Mouse (Mus musculus) megakaryocyte, adult 5-6 weeks (primary cell): Measurements from ENCODE around the gene Trim14. TPM values are rescaled to one million over a fixed set of nuclear protein-coding genes. Genes with fewer than 3 reads are reported as not detected.

Source experiments
- ATAC-seq: 2 replicates; pipeline ENCODE4 v1.8.0; 2016; ENCODE audit warnings: mild to moderate bottlenecking, inconsistent platforms; ENCODE audit not compliant: poor library complexity, severe bottlenecking
- total RNA-seq, 2 experiments: library from RNA; stranded (forward) in 1 of 2; stranded (reverse) in 1 of 2; fragments of 153-499, 151-499 nt in 1 of 2; fragments of 221-1000, 200-1000 nt in 1 of 2; gene quantifications; 2 replicates each; pipeline versions ENCODE4 v1.2.3 to v1.2.4; 2015 to 2017

Gene Trim14
- total RNA-seq, 2 experiments from 2014 or later: 9.7 to 26.8 TPM

DNA sequence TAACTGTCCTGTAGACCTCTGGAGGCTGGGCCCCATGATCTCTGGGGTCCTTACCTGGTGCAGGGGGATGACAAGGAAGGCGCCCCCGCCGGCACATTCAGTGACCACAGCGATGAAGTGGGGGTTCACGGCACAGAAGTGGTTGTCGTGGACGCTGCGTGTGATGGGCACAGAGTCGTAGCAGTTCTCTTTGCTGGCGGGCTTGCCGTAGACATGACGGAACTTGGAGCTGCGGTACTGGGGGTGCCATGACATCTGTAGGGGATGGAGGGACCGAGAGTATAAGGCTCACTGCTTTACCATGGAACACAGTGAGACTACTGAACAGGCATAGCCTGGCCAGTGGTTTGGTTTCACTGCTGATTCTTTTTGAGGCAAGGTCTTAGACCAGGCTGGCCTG lies 26.9 kb upstream of the Trim14 start:
- no peak for ATAC-seq

DNA sequence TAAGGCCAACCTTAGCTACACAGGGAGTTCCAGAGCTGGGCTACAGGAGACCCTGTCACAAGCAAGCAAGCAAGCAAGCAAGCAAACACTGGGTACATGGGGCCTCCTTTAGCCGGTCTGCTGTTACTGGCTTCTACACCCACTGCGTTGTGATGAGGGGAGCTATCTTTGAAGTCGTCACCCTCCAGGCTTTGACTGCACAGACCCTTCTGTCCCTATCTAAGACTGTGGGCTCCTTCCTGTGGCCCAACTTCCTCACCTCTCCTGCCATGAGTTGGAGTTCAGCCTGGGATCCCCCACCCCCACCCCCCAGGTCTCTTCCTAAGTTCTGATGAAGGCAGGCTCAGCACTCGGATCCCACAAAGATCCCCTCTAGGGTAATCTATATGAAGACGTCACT lies 26.1 kb upstream of the Trim14 start:
- no peak for ATAC-seq

GRCm38 (mm10) chr4:46560069-46560705 lies 24.2 kb upstream of the Trim14 start:
- no peak for ATAC-seq

DNA sequence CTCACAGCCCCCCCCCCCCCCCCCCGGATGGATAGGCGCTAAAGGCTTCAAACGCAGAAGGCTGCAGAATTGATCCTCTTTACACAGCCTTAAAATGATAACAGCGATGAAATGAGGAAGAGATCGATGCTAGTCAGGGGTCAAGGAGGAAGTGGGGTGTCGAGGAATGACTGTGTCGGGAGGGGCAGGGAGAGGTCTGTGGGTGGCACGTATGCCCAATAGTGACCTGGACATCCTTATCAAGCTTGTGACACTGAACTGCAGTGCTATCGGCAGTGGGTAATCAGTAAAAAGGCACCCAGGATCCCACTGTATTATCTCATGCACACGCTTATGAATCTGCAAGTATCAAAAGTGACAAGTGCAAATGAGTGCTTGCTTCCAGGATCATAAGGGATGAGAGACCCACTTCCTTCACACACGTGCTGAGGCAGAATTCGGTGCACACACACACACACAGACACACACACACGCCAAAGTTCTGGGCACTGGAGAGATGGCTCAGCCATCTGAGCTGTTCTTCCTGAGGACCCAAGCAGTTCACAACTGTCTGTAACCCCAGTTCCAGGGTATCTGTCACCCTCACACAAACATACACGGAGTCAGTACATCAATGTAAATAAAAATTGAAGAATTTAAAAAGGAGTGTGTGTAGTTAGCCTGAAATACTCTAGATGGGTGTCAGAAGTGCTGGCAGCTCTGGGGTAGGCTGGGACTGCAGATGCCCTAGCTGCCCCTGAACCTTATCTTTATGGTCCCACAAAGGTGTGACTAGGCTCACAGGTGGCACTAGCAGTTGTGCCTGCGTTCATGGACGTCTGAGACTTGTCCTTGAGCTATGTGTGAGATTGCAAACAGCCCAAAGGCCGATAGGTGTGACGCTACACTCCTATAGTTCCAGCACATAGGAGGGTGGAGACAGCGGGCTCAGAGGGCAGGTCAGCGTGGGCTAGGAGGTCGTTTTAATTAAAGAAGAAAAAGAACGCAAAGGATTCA lies 23.0 kb upstream of the Trim14 start:
- ATAC-seq: peak; percentile 54

DNA sequence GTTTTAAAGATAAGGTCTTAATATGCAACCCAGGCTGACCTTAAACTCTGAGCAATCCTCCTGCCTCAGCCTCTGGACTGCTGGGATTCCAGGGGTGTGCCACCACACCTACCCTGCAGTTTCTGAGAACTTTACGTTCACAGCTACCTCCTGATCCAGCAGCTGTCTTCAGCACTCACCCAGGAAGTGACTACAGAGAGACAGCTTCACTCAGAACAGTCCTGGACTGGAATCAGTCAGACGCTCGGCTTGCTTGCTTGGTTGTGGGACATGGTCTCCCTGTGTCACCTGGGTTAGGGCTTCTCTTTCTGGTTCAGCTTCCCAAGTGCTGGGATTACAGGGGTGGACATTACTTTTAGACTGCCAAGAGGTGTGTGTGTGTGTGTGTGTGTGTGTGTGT lies 21.0 kb upstream of the Trim14 start:
- ATAC-seq: no peak

GRCm38 (mm10) chr4:46555762-46556161 lies 19.8 kb upstream of the Trim14 start:
- ATAC-seq: peak; percentile 71

- ATAC-seq: peak; percentile 51
Observed at GRCm38 (mm10) chr4:46554295-46555069, 18.5 kb upstream of the Trim14 start.

DNA sequence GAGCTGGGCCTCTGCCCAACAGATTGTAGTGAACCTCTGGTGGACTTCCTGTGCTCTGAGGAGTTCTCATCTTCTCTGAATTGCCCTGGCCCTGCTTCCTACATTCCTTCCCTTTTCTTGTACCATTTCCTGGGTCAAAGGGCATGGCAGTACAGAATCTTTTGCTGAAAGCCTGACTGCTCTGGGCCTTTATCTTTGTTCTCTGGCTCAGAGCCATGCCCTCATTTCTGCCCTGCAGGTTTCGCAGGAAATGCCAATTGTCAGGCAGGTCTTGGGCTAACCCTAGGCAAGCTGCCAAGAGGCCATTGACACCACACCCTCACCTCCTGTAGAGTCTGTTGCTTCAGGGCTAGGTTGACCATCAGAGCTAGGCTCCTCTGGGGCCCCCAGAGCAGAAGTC lies 17.9 kb upstream of the Trim14 start:
- ATAC-seq: peak; percentile 21

DNA sequence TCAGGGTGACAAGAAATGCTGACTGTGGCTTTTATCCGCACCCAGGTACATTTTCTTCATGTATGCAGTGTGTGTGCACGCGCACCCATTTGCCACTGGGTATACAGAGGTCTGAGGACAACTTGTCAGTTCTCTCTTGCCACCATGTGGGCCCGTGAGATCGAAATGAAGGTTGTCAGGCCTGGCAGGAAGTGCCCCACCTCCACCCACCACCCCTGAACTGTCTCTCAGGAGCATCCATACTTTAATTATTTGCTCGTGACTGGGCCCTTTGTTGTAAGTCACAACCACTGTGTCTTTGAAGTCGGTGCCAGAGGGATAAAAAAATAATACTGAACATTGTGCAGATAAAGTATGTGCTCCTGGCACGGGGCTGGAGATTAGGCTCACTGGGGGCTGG lies 14.5 kb upstream of the Trim14 start:
- ATAC-seq: no peak

- ATAC-seq: no peak
Observed at GRCm38 (mm10) chr4:46549979-46550378, 14.0 kb upstream of the Trim14 start.

- ATAC-seq: no peak
Observed at GRCm38 (mm10) chr4:46546709-46547108, 10.8 kb upstream of the Trim14 start.

DNA sequence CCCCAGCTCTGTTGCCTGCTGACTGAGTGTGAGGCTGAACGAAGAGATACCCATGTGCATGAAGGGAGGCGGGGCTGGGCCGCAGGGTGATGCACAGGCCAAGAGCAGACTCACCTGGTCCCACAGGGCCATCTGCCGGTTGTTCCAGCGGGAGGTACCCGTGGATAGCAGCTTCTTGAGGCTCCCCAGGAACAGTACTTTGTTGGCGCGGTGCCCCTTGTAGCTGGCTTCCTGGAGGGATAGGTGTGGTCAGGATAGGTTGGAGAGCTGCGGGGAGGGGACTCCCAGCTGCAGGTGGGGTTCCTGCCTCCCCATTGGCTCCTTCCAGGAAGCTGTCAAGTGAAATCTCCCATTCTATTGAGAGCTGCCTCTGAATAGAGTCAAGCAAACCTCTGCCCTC lies 9.6 kb upstream of the Trim14 start:
- no peak for ATAC-seq

- ATAC-seq: peak; percentile 82
Observed at GRCm38 (mm10) chr4:46544313-46544712, 8.4 kb upstream of the Trim14 start.

GRCm38 (mm10) chr4:46543366-46544050 lies 7.6 kb upstream of the Trim14 start:
- ATAC-seq: no peak

DNA sequence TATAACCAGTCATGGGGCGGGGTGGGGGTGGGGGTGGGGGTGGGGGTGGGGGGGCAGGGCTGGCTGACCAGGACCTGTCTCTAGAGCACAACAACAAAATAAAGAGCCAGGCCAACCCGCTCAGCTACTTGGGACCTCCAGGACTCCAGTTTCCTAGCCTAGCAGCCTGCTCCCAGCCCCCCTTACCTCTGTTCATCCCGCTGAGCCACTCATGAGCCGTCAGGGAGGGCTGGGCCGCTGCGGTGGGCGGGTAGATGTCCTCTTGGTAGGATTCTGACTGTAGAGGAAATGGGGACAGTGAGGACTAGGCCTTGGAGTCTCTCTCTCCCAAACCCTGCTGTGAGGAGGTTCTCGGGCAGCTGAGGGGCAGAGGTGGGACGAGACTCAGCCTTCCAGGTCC lies 5.8 kb upstream of the Trim14 start:
- ATAC-seq: no peak

GRCm38 (mm10) chr4:46539167-46539566 lies 3.2 kb upstream of the Trim14 start:
- no peak for ATAC-seq

GRCm38 (mm10) chr4:46535094-46535830 lies 679 bp downstream of the Trim14 start:
- peak; percentile 59 for ATAC-seq

- ATAC-seq: peak; percentile 54
Observed at GRCm38 (mm10) chr4:46533934-46534720, 1.8 kb downstream of the Trim14 start.

- no peak for ATAC-seq
Observed at GRCm38 (mm10) chr4:46532926-46533325, 3.0 kb downstream of the Trim14 start.
